Mouse (Mus musculus) myocyte (in vitro differentiated cells): ENCODE measurements around the gene She.

Experiments
- MAX ChIP-seq: IDR thresholded peaks from one replicate; pipeline ENCODE4 v1.6.1; 2011; ENCODE audit warnings: low read depth, mild to moderate bottlenecking, control low read depth
- POLR2A ChIP-seq: IDR thresholded peaks from one replicate; pipeline ENCODE4 v1.6.1; 2011; ENCODE audit warnings: low read depth, mild to moderate bottlenecking, control low read depth, moderate library complexity; ENCODE audit not compliant: insufficient read length
- REST ChIP-seq: IDR thresholded peaks from one replicate; pipeline ENCODE4 v1.6.1; 2011; ENCODE audit warnings: mild to moderate bottlenecking, control low read depth, moderate library complexity; ENCODE audit not compliant: insufficient read depth, insufficient read length
- USF1 ChIP-seq: IDR thresholded peaks from one replicate; pipeline ENCODE4 v1.6.1; 2011; ENCODE audit warnings: low read depth, mild to moderate bottlenecking, control low read depth, moderate library complexity

DNA sequence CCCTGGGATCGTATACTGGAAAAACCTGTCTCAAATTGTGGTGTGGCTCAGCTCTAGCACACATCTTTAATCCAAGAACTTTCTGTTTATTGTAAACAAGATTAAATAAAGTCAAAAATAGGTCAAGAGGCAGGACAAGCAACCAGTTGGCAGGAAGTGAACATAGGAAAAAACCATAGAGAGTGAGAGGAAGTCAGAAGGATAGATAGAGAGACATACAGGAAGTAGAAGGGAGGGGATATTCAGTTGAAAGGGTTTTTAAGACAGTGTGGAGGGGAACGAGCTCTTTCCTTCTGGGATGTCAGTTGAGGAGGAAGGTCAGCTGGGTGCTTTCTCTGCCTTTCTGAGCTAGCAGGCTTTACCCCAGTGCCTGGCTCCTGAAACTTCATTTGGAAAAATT, 7.6 kb upstream of the She start:
- TF ChIP-seq POLR2A, result no peak
- TF ChIP-seq USF1, result no peak
- TF ChIP-seq MAX, result no peak
- no peak for TF ChIP-seq REST
